Mouse (Mus musculus) heart, adult 9 months (tissue): ENCODE measurements at regions not wholly inside any gene's neighbourhood (a gene's known extent, or its start where the extent isn't known, plus 50 kb on each side); places are given as distances from the start of the nearest gene placed in this dataset.
"Not testable (repeated sequence)": the region's sequence is repeated elsewhere in the genome, so short reads cannot be mapped to it uniquely, and the experiment has no call there.

ENCODE experiments used
- DNase-seq, 2 experiments: peaks; one replicate each; pipeline ENCODE4 v3.0.0; 2022; ENCODE audit warnings: low spot score in 2 of 2

- DNase-seq: no peak
These were observed 219.2 kb downstream of the Bcl11a start for GRCm38 (mm10) chr11:24296893-24297624.

- no peak for DNase-seq
These were observed 219.9 kb downstream of the Bcl11a start for GRCm38 (mm10) chr11:24297763-24298162.

- DNase-seq: no peak
These were observed 222.5 kb downstream of the Bcl11a start for GRCm38 (mm10) chr11:24300351-24300750.

GRCm38 (mm10) chr11:24301201-24301600, 223.3 kb downstream of the Bcl11a start:
- no peak for DNase-seq

- no peak for DNase-seq
These were observed 227.3 kb downstream of the Bcl11a start for GRCm38 (mm10) chr11:24305145-24305553.

- DNase-seq: no peak
These were observed 227.8 kb downstream of the Bcl11a start for GRCm38 (mm10) chr11:24305691-24306090.

- no peak for DNase-seq
These were observed 228.2 kb downstream of the Bcl11a start for GRCm38 (mm10) chr11:24306101-24306500.

GRCm38 (mm10) chr11:24307601-24308252, 229.9 kb downstream of the Bcl11a start:
- no peak for DNase-seq

GRCm38 (mm10) chr11:24308253-24308633, 230.4 kb downstream of the Bcl11a start:
- no peak for DNase-seq

- DNase-seq: no peak
These were observed 236.2 kb downstream of the Bcl11a start for GRCm38 (mm10) chr11:24314046-24314445.

GRCm38 (mm10) chr11:24315582-24315981, 237.7 kb downstream of the Bcl11a start:
- no peak for DNase-seq

- no peak for DNase-seq
These were observed 238.3 kb downstream of the Bcl11a start for GRCm38 (mm10) chr11:24316198-24316597.

GRCm38 (mm10) chr11:24317989-24318735, 240.3 kb downstream of the Bcl11a start:
- DNase-seq: no peak

- DNase-seq: no peak
These were observed 241.4 kb downstream of the Bcl11a start for GRCm38 (mm10) chr11:24319222-24319621.

- not testable (repeated sequence) for DNase-seq
These were observed 244.6 kb downstream of the Bcl11a start for GRCm38 (mm10) chr11:24322412-24322811.

GRCm38 (mm10) chr11:24328481-24328880, 250.6 kb downstream of the Bcl11a start:
- DNase-seq: no peak

- DNase-seq: no peak
These were observed 252.7 kb downstream of the Bcl11a start for GRCm38 (mm10) chr11:24330366-24331124.

GRCm38 (mm10) chr11:24332241-24332640, 254.4 kb downstream of the Bcl11a start:
- no peak for DNase-seq

- no peak for DNase-seq
These were observed 255.3 kb downstream of the Bcl11a start for GRCm38 (mm10) chr11:24333111-24333510.

GRCm38 (mm10) chr11:24335256-24335655, 257.4 kb downstream of the Bcl11a start:
- no peak for DNase-seq

GRCm38 (mm10) chr11:24338111-24338510, 260.3 kb downstream of the Bcl11a start:
- no peak for DNase-seq

- no peak for DNase-seq
These were observed 261.2 kb downstream of the Bcl11a start for GRCm38 (mm10) chr11:24339061-24339460.
